Mouse (Mus musculus): ENCODE data around the gene Col6a4. TPM values are rescaled to one million over a fixed set of nuclear protein-coding genes. Genes with fewer than 3 reads are reported as not detected.
A peak's percentile ranks its signal among the peaks of the same experiment; 100 is the strongest.

Col6a4 gene
- polyA plus RNA-seq, 1 experiment: not detected

- Histone ChIP-seq H3K9me3 (no peaks in the 10 kb centered on the region), H3K27me3 (replicated peaks) (no peaks in the 10 kb centered on the region)
Observed at GRCm38 (mm10) chr9:106080261-106081033, 16.1 kb downstream of the Col6a4 start.

GRCm38 (mm10) chr9:106077953-106078352 is 18.6 kb downstream of the Col6a4 start:
- Histone ChIP-seq H3K36me3 (replicated peaks; ENCODE audit: low read length) (no peaks in the 10 kb centered on the region), H3K9me3 (no peaks in the 10 kb centered on the region), H3K27me3 (replicated peaks) (no peaks in the 10 kb centered on the region), H3K4me1 (no peaks in the 10 kb centered on the region), H3K4me3 (replicated peaks) (no peak overlapping the region)
- TF ChIP-seq FLI1 (IDR thresholded peaks at IDR 0.05; ENCODE audit: low read length): no peak
- no peak for TF ChIP-seq GATA1 (IDR thresholded peaks at IDR 0.05; ENCODE audit: borderline replicate concordance, low read length)

More at GRCm38 (mm10) chr9:106080261-106081033, 16.1 kb downstream of the Col6a4 start:
- Histone ChIP-seq H3K4me1 (no peaks in the 10 kb centered on the region), H3K4me3 (replicated peaks) (no peak overlapping the region), H3K36me3 (replicated peaks; ENCODE audit: low read length) (no peaks in the 10 kb centered on the region)
- TF ChIP-seq FLI1 (IDR thresholded peaks at IDR 0.05; ENCODE audit: low read length) (no peak), GATA1 (IDR thresholded peaks at IDR 0.05; ENCODE audit: borderline replicate concordance, low read length) (no peak)

- peaks cover 2% of the 10 kb centered on the region for H3K27me3 ChIP-seq (replicated peaks)
Observed at GRCm38 (mm10) chr9:106076234-106076633, 20.3 kb downstream of the Col6a4 start.

GRCm38 (mm10) chr9:106073956-106074355 is 22.6 kb downstream of the Col6a4 start:
- Histone ChIP-seq H3K9me3 (0 out of 2 replicates have a peak, but pooled peaks cover 4% of the 10 kb centered on the region), H3K27me3 (replicated peaks) (peaks cover 2% of the 10 kb centered on the region), H3K4me1 (no peaks in the 10 kb centered on the region), H3K4me3 (replicated peaks) (peak overlapping the region; percentile 14), H3K36me3 (replicated peaks; ENCODE audit: low read length) (no peaks in the 10 kb centered on the region)
- TF ChIP-seq FLI1 (IDR thresholded peaks at IDR 0.05; ENCODE audit: low read length) (no peak), GATA1 (IDR thresholded peaks at IDR 0.05; ENCODE audit: borderline replicate concordance, low read length) (no peak)

More at GRCm38 (mm10) chr9:106076234-106076633, 20.3 kb downstream of the Col6a4 start:
- Histone ChIP-seq H3K4me3 (replicated peaks) (no peak overlapping the region), H3K4me1 (no peaks in the 10 kb centered on the region), H3K9me3 (no peaks in the 10 kb centered on the region), H3K36me3 (replicated peaks; ENCODE audit: low read length) (no peaks in the 10 kb centered on the region)
- TF ChIP-seq GATA1 (IDR thresholded peaks at IDR 0.05; ENCODE audit: borderline replicate concordance, low read length) (no peak), FLI1 (IDR thresholded peaks at IDR 0.05; ENCODE audit: low read length) (no peak)

GRCm38 (mm10) chr9:106071651-106072050 is 24.9 kb downstream of the Col6a4 start:
- H3K9me3 ChIP-seq: 0 out of 2 replicates have a peak, but pooled peaks cover 4% of the 10 kb centered on the region
- TF ChIP-seq GATA1 (IDR thresholded peaks at IDR 0.05; ENCODE audit: borderline replicate concordance, low read length) (no peak), FLI1 (IDR thresholded peaks at IDR 0.05; ENCODE audit: low read length) (no peak)
- peaks cover 2% of the 10 kb centered on the region for H3K27me3 ChIP-seq (replicated peaks)
- no peaks in the 10 kb centered on the region for H3K4me1 ChIP-seq
- H3K4me3 ChIP-seq (replicated peaks): no peak overlapping the region
- H3K36me3 ChIP-seq (replicated peaks; ENCODE audit: low read length): no peaks in the 10 kb centered on the region

GRCm38 (mm10) chr9:106053446-106053845 is 43.1 kb downstream of the Col6a4 start:
- H3K36me3 ChIP-seq (replicated peaks; ENCODE audit: low read length): no peaks in the 10 kb centered on the region
- no peaks in the 10 kb centered on the region for H3K9me3 ChIP-seq
- TF ChIP-seq GATA1 (IDR thresholded peaks at IDR 0.05; ENCODE audit: borderline replicate concordance, low read length) (no peak), FLI1 (IDR thresholded peaks at IDR 0.05; ENCODE audit: low read length) (no peak)
- no peak overlapping the region for H3K4me3 ChIP-seq (replicated peaks)
- no peaks in the 10 kb centered on the region for H3K4me1 ChIP-seq
- no peaks in the 10 kb centered on the region for H3K27me3 ChIP-seq (replicated peaks)

GRCm38 (mm10) chr9:106043921-106044503 is 52.6 kb downstream of the Col6a4 start:
- TF ChIP-seq FLI1 (IDR thresholded peaks at IDR 0.05; ENCODE audit: low read length): no peak
- TF ChIP-seq GATA1 (IDR thresholded peaks at IDR 0.05; ENCODE audit: borderline replicate concordance, low read length): no peak
- Histone ChIP-seq H3K4me3 (replicated peaks) (no peak overlapping the region), H3K9me3 (peaks cover 9% of the 10 kb centered on the region), H3K4me1 (peaks cover 4% of the 10 kb centered on the region), H3K27me3 (replicated peaks) (no peaks in the 10 kb centered on the region), H3K36me3 (replicated peaks; ENCODE audit: low read length) (no peaks in the 10 kb centered on the region)

GRCm38 (mm10) chr9:106039915-106040659 is 56.5 kb downstream of the Col6a4 start:
- Histone ChIP-seq H3K4me3 (replicated peaks) (no peak overlapping the region), H3K36me3 (replicated peaks; ENCODE audit: low read length) (no peaks in the 10 kb centered on the region), H3K4me1 (no peaks in the 10 kb centered on the region), H3K9me3 (peaks cover 9% of the 10 kb centered on the region), H3K27me3 (replicated peaks) (peaks cover 2% of the 10 kb centered on the region)
- TF ChIP-seq FLI1 (IDR thresholded peaks at IDR 0.05; ENCODE audit: low read length) (no peak), GATA1 (IDR thresholded peaks at IDR 0.05; ENCODE audit: borderline replicate concordance, low read length) (no peak)

- Histone ChIP-seq H3K36me3 (replicated peaks; ENCODE audit: low read length) (no peaks in the 10 kb centered on the region), H3K9me3 (peaks cover 9% of the 10 kb centered on the region), H3K27me3 (replicated peaks) (peaks cover 2% of the 10 kb centered on the region), H3K4me1 (no peaks in the 10 kb centered on the region), H3K4me3 (replicated peaks) (no peak overlapping the region)
- no peak for TF ChIP-seq FLI1 (IDR thresholded peaks at IDR 0.05; ENCODE audit: low read length)
Observed at GRCm38 (mm10) chr9:106039276-106039675, 57.3 kb downstream of the Col6a4 start.

Data from megakaryocyte, embryonic 14.5 days (primary cell).